Mouse (Mus musculus): ENCODE data around the gene Cdh13.

The Cdh13 gene

GRCm38 (mm10) chr8:119245641-119246040, 962.1 kb downstream of the Cdh13 start:
- DNase-seq (ENCODE audit: low spot score in 2 of 2) = no peak

- no peak for DNase-seq (ENCODE audit: low spot score in 2 of 2)
These were observed 970.8 kb downstream of the Cdh13 start for GRCm38 (mm10) chr8:119254358-119254757.

- DNase-seq (ENCODE audit: low spot score in 2 of 2) = no peak
These were observed 975.1 kb downstream of the Cdh13 start for GRCm38 (mm10) chr8:119258642-119259041.

DNA sequence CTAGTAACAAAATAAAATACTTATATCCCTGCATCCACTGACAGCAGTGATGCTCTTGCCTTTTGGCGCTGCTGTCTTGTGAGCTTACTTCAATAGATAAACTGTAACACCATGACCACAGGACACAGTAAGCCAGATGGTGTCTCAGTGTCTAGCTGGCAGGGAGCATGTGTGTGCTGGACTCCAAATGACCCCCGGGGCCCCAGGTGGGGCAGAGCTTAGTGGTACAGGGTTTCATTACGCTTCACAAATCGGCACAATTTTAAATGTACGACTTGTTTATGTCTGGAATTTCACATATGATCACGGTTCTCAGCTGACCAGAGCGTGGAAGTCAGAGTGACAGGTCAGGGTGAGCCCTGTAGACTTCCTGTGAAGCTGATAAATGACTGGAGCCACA, 980.2 kb downstream of the Cdh13 start:
- DNase-seq (ENCODE audit: low spot score in 2 of 2) = no peak

- no peak for DNase-seq (ENCODE audit: low spot score in 2 of 2)
These were observed 982.8 kb downstream of the Cdh13 start for GRCm38 (mm10) chr8:119266304-119266703.

- no peak for DNase-seq (ENCODE audit: low spot score in 2 of 2)
These were observed 986.0 kb downstream of the Cdh13 start for GRCm38 (mm10) chr8:119269576-119269975.

DNA sequence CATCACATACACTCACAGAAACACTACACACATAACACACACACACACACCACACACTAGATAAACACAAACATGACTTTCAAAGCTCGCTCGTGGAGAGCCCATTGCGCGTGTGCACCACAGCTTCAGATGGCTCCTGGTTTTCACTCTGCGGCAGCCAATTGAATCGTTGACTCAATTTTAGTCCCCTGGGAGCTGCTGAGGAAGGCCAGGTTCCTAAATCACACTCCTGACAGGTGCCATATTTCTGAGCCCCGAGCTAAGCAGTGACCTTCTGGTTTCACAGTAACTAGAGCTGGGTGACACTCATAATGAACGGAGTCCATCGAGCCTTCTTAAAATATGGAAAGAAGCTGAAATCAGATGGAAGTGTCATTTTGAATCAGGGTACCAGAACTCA, 986.8 kb downstream of the Cdh13 start:
- DNase-seq (ENCODE audit: low spot score in 2 of 2) = no peak

GRCm38 (mm10) chr8:119272891-119273290, 989.4 kb downstream of the Cdh13 start:
- DNase-seq (ENCODE audit: low spot score in 2 of 2) = no peak

DNA sequence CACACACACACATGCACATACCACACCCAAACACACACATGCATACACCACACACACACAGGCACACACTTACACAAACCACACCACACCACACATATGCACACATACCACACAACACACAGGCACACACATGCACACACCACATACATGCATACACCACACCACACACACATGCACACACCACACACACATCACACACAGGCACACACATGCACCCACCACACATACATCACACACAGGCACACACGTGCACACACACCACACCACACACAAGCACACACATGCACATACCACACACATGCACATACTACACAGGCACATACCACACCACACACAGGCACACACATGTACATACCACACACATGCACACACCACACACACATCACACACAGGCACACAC, 991.9 kb downstream of the Cdh13 start:
- DNase-seq (ENCODE audit: low spot score in 2 of 2) = no peak

DNA sequence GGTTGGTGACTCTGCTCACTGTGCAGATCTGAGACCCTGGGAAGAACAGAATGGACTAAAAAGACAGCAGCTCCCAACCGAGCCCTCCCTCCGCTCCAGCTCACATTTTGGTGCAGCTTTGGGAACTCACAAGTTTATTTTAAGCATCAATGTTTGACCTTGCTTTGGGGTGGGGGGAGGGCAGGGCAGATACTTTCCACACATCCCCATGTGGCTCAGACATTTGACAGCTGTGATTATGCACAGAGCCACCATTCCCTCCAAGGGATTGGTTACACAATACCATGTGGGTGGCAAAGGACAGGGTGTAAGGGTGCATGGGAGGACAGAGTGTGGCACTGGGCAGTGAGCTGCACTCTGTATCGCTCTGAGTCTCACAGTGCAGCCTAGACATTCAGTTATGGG, 993.5 kb downstream of the Cdh13 start:
- no peak for DNase-seq (ENCODE audit: low spot score in 2 of 2)

DNA sequence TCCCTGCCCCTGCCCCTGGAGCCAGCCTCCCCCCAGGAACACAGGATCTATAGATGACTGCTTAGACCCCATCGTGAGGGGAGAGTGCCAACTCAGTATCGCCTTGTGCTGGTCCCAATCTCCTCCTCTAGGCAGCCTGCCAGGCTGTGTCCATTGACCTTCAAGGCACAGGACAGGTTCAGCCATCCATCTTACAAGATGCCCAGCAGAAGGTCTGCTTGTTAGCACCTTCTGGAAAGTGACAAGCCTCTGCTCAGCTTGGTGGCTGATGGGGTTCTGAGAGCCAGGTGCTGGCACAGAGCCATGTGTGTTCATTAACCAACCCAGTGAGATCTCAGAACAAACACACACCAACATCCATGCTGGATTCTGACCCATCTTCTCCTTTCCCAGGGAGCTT, 998.2 kb downstream of the Cdh13 start:
- no peak for DNase-seq (ENCODE audit: low spot score in 2 of 2)

- no peak for DNase-seq (ENCODE audit: low spot score in 2 of 2)
These were observed 1001.0 kb downstream of the Cdh13 start for GRCm38 (mm10) chr8:119284516-119284915.

DNA sequence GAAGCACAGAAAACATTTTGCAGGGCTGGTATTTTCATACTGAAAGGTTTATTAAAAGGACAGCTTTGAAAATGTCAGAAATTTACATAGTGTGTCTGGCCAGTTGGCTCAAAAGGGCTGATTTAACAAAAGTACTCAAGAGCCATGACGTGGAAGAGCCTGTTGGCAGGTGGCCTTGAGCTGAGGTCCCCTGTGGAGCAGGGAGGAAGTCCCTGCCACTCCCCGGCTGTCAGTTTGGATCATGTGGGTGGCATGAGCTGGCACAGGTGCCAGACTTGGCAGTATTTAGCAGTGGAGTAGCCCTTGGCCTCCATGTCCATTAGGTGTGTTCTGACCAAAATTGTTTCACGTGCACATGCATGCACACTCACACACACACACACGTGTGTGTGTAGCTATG, 1001.4 kb downstream of the Cdh13 start:
- peak; percentile 38 to 45 for DNase-seq (ENCODE audit: low spot score in 2 of 2)

GRCm38 (mm10) chr8:119295477-119295876, 1011.9 kb downstream of the Cdh13 start:
- peak in 1 of 2 experiments; percentile 37 for DNase-seq (ENCODE audit: low spot score in 2 of 2)

GRCm38 (mm10) chr8:119297752-119298151, 1014.2 kb downstream of the Cdh13 start:
- peak; percentile 49 to 55 for DNase-seq (ENCODE audit: low spot score in 2 of 2)

GRCm38 (mm10) chr8:119300335-119300734, 1016.8 kb downstream of the Cdh13 start:
- no peak for DNase-seq (ENCODE audit: low spot score in 2 of 2)

DNA sequence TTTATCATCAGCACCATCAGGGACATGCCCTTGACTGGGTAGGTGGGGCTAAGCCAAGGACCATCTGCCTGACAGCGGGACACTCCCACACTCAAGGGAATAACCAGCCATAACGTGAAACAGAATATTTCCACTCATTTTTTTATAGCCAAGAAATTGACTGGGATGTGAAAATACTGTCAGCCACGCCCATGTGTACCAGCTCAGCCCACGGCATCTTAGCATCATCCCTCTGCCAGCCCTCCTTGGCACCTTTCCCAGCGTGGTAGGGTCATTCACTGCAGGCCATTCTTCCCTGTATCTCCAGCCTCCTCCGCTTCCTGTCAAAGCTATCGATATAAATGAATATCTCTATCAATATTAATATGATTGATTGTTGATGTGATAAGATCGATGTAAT, 1020.7 kb downstream of the Cdh13 start:
- peak; percentile 59 to 62 for DNase-seq (ENCODE audit: low spot score in 2 of 2)

DNA sequence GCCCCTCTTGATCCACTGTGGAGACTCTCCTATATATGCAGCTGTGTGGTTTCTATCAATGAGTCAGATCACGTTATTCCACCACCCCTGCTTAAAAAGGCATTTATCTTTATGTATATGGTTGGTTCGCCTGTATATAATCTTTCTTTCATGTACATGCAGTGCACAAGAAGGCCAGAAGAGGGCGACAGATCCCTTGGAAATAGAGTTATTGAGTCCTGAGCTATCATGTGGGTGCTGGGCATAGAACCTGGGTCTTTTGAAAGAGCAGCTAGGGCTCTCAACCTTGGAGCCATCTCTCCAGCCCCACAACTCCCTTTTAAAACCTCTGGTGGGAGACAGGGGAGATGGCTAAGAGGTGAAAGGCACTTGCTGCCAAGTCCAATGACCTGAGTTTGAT, 1027.9 kb downstream of the Cdh13 start:
- DNase-seq (ENCODE audit: low spot score in 2 of 2) = no peak

DNA sequence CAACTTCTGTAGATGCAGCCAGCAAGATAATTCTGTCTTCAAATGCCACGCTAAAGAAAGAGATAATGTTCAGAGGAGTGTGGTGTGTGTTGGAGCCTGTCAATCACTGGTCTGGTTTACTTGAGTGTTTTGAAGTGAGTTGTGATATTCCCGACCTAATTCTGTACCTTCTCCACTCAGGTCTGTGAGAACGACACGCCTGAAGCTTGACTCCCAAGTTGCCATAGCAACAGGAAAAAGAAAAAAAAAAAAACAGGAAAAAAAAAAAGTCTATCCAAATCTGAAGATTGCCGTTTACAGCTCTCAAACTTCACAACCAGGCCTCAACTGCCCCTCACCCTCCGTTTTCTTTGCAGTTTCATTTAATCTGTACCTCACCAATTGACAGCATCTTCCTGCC, 1039.7 kb downstream of the Cdh13 start:
- no peak for DNase-seq (ENCODE audit: low spot score in 2 of 2)

DNA sequence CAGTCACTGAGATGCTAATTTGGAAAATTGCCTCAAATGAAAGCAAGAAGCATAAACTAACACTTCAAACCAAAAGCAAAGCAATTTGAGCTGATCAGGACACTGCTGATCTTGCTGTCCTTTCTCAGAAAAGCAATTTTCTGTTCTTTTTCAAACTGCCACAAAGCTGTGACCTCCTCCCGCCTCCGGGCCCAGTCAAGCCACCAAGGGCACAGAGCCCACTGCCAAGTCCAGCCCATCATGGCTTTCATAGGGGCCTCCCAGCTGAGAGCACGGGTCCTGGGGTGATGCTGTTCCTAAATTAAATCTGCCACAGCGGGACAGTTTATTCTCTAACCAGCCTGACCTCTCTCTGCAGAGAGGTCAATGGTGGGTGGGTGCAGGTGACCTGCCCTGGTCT, 1056.0 kb downstream of the Cdh13 start:
- DNase-seq (ENCODE audit: low spot score in 2 of 2) = no peak

- no peak for DNase-seq (ENCODE audit: low spot score in 2 of 2)
These were observed 1060.1 kb downstream of the Cdh13 start for GRCm38 (mm10) chr8:119343606-119344005.

DNA sequence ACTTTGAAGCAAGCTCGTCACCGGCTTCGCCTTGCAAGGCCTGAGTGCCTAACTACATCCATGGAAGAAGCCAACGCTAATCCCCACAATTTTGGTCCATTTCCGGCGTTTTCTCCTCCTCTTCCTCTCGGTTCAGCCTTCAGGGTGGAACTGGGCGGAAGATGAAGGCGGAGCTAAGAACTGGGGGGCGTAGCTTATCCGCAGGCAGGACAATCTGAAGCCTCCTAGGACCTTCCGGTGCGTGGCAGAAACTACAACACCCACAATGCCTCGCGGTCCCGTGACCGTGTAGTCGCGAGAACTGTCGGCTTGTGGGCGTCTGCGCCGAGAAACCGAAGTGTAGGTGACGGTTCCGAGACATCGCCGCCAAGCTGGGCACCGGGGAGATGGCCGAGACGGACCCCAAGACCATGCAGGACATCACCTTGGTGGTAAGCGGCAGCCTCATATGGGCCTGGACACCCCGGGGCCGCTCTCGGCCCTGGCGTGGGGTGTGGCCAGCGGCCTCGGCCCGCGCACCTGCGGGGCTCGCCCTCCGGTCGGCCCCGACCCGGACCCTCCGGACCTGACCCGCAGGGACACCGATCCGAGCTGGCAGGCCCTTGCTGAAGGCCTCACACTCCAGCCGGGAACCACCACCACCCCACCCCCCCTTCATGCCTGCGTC, 1060.8 kb downstream of the Cdh13 start, which contains the start of gene Hsbp1:
Hsbp1 (plus strand) TSS at position 299 of the 667 bp plus-strand sequence.
- peak; percentile 98 to 99 for DNase-seq (ENCODE audit: low spot score in 2 of 2)

DNA sequence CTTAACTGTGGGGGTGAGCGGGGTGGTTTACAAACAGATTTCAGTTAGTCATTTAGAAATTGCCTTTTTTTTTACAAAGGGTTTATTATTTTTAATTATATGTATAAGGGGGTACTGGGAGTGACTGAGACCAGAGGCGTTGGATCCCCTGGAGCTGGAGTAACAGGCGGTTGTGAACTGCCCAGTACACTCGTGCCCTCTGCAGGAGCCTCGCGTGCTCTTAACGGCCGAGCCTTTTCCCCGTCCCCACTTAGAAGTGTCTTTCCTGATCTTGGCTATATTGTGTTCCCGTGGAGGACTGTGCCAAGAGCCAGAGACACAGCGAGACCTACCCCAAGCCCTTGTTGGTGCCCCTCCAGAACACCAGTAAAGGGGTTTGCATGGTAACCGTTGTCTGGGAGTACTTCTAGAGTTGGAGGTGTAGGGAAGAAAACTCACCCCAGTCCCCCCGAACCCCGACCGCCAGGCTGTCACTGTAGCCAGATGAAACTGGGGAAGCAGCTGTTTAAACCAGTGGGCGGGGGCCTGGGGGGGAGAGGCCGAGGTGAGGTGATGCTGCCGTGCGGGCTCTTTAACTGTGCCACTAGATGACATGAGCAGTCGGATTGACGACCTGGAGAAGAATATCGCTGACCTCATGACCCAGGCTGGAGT, 1061.6 kb downstream of the Cdh13 start:
- peak; percentile 49 for DNase-seq (ENCODE audit: low spot score in 2 of 2)

DNA sequence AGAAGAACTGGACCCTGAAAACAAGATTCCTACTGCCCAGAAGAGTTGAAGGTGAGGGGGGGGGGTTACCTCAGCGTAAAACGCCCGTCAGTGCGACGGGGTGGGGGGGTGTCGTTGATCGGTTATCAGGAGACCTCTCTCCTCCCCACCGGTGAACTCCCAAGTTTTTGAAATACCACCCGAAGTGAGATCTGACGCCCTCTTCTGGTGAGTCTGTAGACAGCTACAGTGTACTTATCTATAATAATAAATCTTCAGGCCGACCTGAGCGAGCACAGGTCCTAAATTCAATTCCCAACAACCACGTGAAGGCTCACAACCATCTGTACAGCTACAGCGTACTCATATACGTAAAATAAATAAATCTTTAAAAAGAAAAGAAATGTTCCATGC, 1062.1 kb downstream of the Cdh13 start:
- DNase-seq (ENCODE audit: low spot score in 2 of 2) = no peak
